ENCODE assay signal across 12 mouse cellular contexts in the genomic region with DNA sequence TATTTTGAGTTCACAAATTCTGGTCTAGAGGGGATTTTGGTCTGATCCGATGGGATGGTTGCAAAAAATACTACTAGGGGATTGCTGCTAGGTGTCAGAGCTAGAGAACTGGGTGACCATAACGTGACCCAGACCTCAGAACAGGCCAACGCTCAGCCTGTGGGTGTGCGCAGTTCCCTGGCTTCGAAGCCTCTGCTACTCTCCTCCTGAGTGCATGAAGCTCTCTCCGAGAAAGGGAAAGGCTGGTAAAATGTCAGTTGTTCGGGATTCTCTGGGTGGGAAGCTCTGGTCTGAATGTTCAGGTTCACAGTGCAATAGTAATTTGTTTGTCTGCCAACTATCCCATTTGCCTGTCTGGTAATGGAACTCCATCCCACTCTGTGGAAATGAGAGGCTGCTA.
"Had no signal": no experiment of that assay in that cellular context is flagged by ENCODE, and none has a peak within 500 bp of the region (broad histone marks: within the 10 kb centered on the region; RNA-seq: fewer than 3 reads in every experiment).

No protein-coding gene starts in this region.

- H3K9me3 ChIP-seq: limb, embryonic 13.5 days had no signal

- ATAC-seq: intestine, postnatal 0 days had no signal

- DNase-seq: kidney, adult 8-10 months; kidney, postnatal 25 days; layer of hippocampus, adult 9-11 months; lung, adult 18-20 months; midbrain, embryonic 14.5 days; right cerebral cortex, adult 18-20 months; right cerebral cortex, postnatal 25 days; thymus, postnatal 4 days had no signal

- H3K27ac ChIP-seq: limb, embryonic 13.5 days; liver, embryonic 14.5 days; stomach, postnatal 0 days had no signal

- H3K4me2 ChIP-seq: limb, embryonic 13.5 days had no signal

- H3K4me3 ChIP-seq: limb, embryonic 13.5 days had no signal

- H3K9ac ChIP-seq: limb, embryonic 13.5 days; liver, embryonic 14.5 days had no signal

- H3K36me3 ChIP-seq: limb, embryonic 13.5 days had no signal
